Mouse (Mus musculus) CH12.LX (cell line): ENCODE results near the gene Agbl5. TPM values are rescaled to one million over a fixed set of nuclear protein-coding genes. Genes with fewer than 3 reads are reported as not detected.

Experiments
- DNase-seq: peaks from one replicate; pipeline ENCODE4 v3.0.0-alpha.2; 2013; ENCODE audit errors: extremely low read depth
- H3K27ac ChIP-seq: 2 replicates; pipeline ENCODE4 v1.5.1; 2012; ENCODE audit warnings: low read depth, mild to moderate bottlenecking, control low read depth, moderate library complexity; ENCODE audit not compliant: insufficient read depth
- H3K27me3 ChIP-seq: replicated peaks from 2 replicates; pipeline ENCODE3; 2012; ENCODE audit warnings: inconsistent platforms
- H3K36me3 ChIP-seq, 2 experiments: replicated peaks in 1 of 2; 2 replicates each; pipeline versions ENCODE3 to v1.6.1; 2012; ENCODE audit warnings: inconsistent platforms in 1 of 2, low read length in 1 of 2, mild to moderate bottlenecking in 1 of 2, mixed read lengths in 1 of 2, moderate library complexity in 1 of 2; ENCODE audit not compliant: control insufficient read depth in 1 of 2, insufficient read depth in 1 of 2
- H3K4me1 ChIP-seq, 2 experiments: 2 replicates each; pipeline ENCODE4 v1.6.1; 2012; ENCODE audit warnings: inconsistent platforms in 1 of 2, moderate library complexity in 1 of 2; ENCODE audit not compliant: insufficient read depth in 2 of 2, control insufficient read depth in 1 of 2
- H3K4me2 ChIP-seq: 2 replicates; pipeline ENCODE4 v1.6.1; 2012; ENCODE audit warnings: low read depth, mild to moderate bottlenecking, control low read depth; ENCODE audit not compliant: poor library complexity, insufficient read depth, severe bottlenecking
- H3K4me3 ChIP-seq, 3 experiments: fragments of 150-350 bp in 1 of 3; sonication (generic) in 1 of 3; replicated peaks in 1 of 3; 2 replicates each; pipeline versions ENCODE3 to v1.5.1; 2011 to 2012; ENCODE audit warnings: low read depth in 2 of 3, low read length in 2 of 3, mild to moderate bottlenecking in 2 of 3, moderate library complexity in 2 of 3, control low read depth in 1 of 3, improper control_type of control experiment in 1 of 3, inconsistent platforms in 1 of 3, mixed read lengths in 1 of 3; ENCODE audit not compliant: poor library complexity in 1 of 3
- H3K79me2 ChIP-seq: replicated peaks from 2 replicates; pipeline ENCODE4 v1.6.1; 2012; ENCODE audit warnings: mild to moderate bottlenecking, moderate library complexity; ENCODE audit not compliant: control insufficient read depth, poor library complexity, insufficient read depth, severe bottlenecking; ENCODE audit errors: extremely low read depth
- H3K9ac ChIP-seq: 2 replicates; pipeline ENCODE4 v1.6.1; 2012; ENCODE audit warnings: low read depth, mild to moderate bottlenecking, control low read depth, moderate library complexity; ENCODE audit not compliant: insufficient read depth
- H3K9me3 ChIP-seq: replicated peaks from 2 replicates; pipeline ENCODE3; 2012; ENCODE audit warnings: low read length, inconsistent platforms, mixed read lengths
- BHLHE40 ChIP-seq: IDR thresholded peaks from 2 replicates; pipeline ENCODE4 v1.6.1; 2011; ENCODE audit warnings: mild to moderate bottlenecking, low read depth, low read length, improper control_type of control experiment
- CHD1 ChIP-seq: IDR thresholded peaks from 2 replicates; pipeline ENCODE4 v1.6.1; 2012; ENCODE audit warnings: low read depth, low read length, improper control_type of control experiment, inconsistent platforms
- ELF1 ChIP-seq: IDR thresholded peaks from 2 replicates; pipeline ENCODE4 v1.6.1; 2014; ENCODE audit warnings: low read depth, mild to moderate bottlenecking, inconsistent platforms, low read length, improper control_type of control experiment
- EP300 ChIP-seq: IDR thresholded peaks from 2 replicates; pipeline ENCODE4 v1.6.1; 2011; ENCODE audit warnings: low read length, improper control_type of control experiment
- ETS1 ChIP-seq: conservative IDR thresholded peaks from 2 replicates; pipeline ENCODE4 v1.6.1; 2012; ENCODE audit warnings: low read depth, mild to moderate bottlenecking, inconsistent platforms, low read length, improper control_type of control experiment, moderate library complexity
- IRF4 ChIP-seq: IDR thresholded peaks from 2 replicates; pipeline ENCODE4 v1.6.1; 2014; ENCODE audit warnings: low read depth, mild to moderate bottlenecking, inconsistent platforms, low read length, improper control_type of control experiment
- MAFK ChIP-seq: IDR thresholded peaks from 2 replicates; pipeline ENCODE4 v1.6.1; 2011; ENCODE audit warnings: low read length, improper control_type of control experiment; ENCODE audit not compliant: insufficient replicate concordance
- MAX ChIP-seq: IDR thresholded peaks from 2 replicates; pipeline ENCODE4 v1.6.1; 2011; ENCODE audit warnings: low read length, improper control_type of control experiment
- MAZ ChIP-seq: IDR thresholded peaks from 2 replicates; pipeline ENCODE4 v1.6.1; 2012; ENCODE audit warnings: low read depth, mild to moderate bottlenecking, inconsistent platforms, low read length, improper control_type of control experiment, moderate library complexity
- MXI1 ChIP-seq: IDR thresholded peaks from 2 replicates; pipeline ENCODE4 v1.6.1; 2011; ENCODE audit warnings: mild to moderate bottlenecking, low read depth, low read length, improper control_type of control experiment
- NRF1 ChIP-seq: IDR thresholded peaks from 2 replicates; pipeline ENCODE4 v1.6.1; 2014; ENCODE audit warnings: low read depth, mild to moderate bottlenecking, inconsistent platforms, low read length, improper control_type of control experiment, moderate library complexity
- POLR2AphosphoS2 ChIP-seq: IDR thresholded peaks from 2 replicates; pipeline ENCODE4 v1.6.1; 2011; ENCODE audit warnings: low read depth, low read length, improper control_type of control experiment
- SIN3A ChIP-seq: IDR thresholded peaks from 2 replicates; pipeline ENCODE4 v1.6.1; 2012; ENCODE audit warnings: low read length, improper control_type of control experiment, inconsistent platforms
- SMC3 ChIP-seq: IDR thresholded peaks from 2 replicates; pipeline ENCODE4 v1.6.1; 2011; ENCODE audit warnings: low read depth, low read length, improper control_type of control experiment
- TBP ChIP-seq: conservative IDR thresholded peaks from 2 replicates; pipeline ENCODE4 v1.6.1; 2011; ENCODE audit warnings: low read depth, low read length, improper control_type of control experiment
- USF1 ChIP-seq: IDR thresholded peaks from 2 replicates; pipeline ENCODE4 v1.6.1; 2014; ENCODE audit warnings: low read depth, mild to moderate bottlenecking, inconsistent platforms, low read length, improper control_type of control experiment
- USF2 ChIP-seq: conservative IDR thresholded peaks from 2 replicates; pipeline ENCODE4 v1.6.1; 2011; ENCODE audit warnings: low read depth, low read length, improper control_type of control experiment
- ZC3H11A ChIP-seq: IDR thresholded peaks from 2 replicates; pipeline ENCODE4 v1.6.1; 2012; ENCODE audit warnings: low read depth, mild to moderate bottlenecking, inconsistent platforms, low read length, improper control_type of control experiment
- ZKSCAN1 ChIP-seq: IDR thresholded peaks from 2 replicates; pipeline ENCODE4 v1.6.1; 2012; ENCODE audit warnings: low read depth, inconsistent platforms, low read length, improper control_type of control experiment, borderline replicate concordance
- ZNF384 ChIP-seq: IDR thresholded peaks from 2 replicates; pipeline ENCODE4 v1.6.1; 2012; ENCODE audit warnings: low read depth, low read length, improper control_type of control experiment, inconsistent platforms
- dilution Hi-C: fragments of 300-500 bp; cut with MboI; formaldehyde crosslinking; loops from 2 replicates; pipeline ENCODE4 v1.14.3; 2020; ENCODE audit warnings: low sequenced_read_pairs; ENCODE audit not compliant: extremely low pct_unique_long_range_greater_than_20kb, extremely low pct_ligation_motif_present
- in situ Hi-C: fragments of 300-500 bp; cut with MboI; formaldehyde crosslinking; loops from 3 replicates; pipeline ENCODE4 v1.14.3; 2019; ENCODE audit warnings: low sequenced_read_pairs, low pct_ligation_motif_present, low pct_unique_long_range_greater_than_20kb, mixed read lengths
- polyA plus RNA-seq: library from polyadenylated mRNA; unstranded; fragments of >175 nt; gene quantifications from 2 replicates; pipeline ENCODE4 v1.2.1, GENCODE M21; 2012; ENCODE audit warnings: low read depth; ENCODE audit not compliant: insufficient read length
- total RNA-seq, 2 experiments: library from RNA; depleted of rRNA; stranded (reverse); fragments of 300-350 nt in 1 of 2; fragments of >200 nt in 1 of 2; gene quantifications; 2 replicates each; pipeline ENCODE4 v1.2.3; 2012 to 2014

Agbl5 gene
- total and polyA plus RNA-seq, 3 experiments = 4.1 to 11.6 (median 9.3) TPM

DNA sequence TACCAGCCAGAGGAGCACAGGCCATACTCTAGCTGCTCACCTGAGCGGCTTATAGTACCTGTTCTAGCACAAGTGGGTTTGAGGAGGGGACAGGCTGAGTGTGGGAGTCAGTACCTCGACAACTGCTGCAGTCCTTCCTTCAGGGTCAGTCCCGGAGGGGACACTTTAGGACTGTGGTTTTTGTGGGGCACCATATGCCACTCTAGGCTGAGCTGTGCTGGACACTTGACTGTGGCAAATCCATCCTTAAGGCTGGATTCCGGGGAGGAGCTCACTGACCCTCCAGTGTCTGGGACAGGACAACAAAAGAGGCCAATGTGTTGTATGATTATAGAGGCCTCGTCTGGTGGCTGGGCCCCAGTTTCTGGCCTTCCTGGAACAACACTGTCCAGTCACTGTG, 64.1 kb downstream of the Agbl5 start:
- in situ Hi-C loops = no loop called here
- dilution Hi-C loops = no loop called here
- Histone ChIP-seq H3K9me3 (peaks cover under 1% of the 10 kb centered on the region), H3K4me1 (peaks cover 3 to 27% of the 10 kb centered on the region in 2 experiments), H3K36me3 (peaks cover 43 to 50% of the 10 kb centered on the region in 2 experiments), H3K27ac (no peak overlapping the region), H3K4me3 (no peak overlapping the region), H3K79me2 (no peaks in the 10 kb centered on the region), H3K27me3 (peaks cover 10% of the 10 kb centered on the region), H3K9ac (no peak overlapping the region), H3K4me2 (no peak overlapping the region)
- no peak for TF ChIP-seq USF1
- no peak for TF ChIP-seq ZNF384
- TF ChIP-seq TBP = no peak
- TF ChIP-seq MAFK = no peak
- TF ChIP-seq EP300 = no peak
- TF ChIP-seq IRF4 = no peak
- no peak for DNase-seq

DNA sequence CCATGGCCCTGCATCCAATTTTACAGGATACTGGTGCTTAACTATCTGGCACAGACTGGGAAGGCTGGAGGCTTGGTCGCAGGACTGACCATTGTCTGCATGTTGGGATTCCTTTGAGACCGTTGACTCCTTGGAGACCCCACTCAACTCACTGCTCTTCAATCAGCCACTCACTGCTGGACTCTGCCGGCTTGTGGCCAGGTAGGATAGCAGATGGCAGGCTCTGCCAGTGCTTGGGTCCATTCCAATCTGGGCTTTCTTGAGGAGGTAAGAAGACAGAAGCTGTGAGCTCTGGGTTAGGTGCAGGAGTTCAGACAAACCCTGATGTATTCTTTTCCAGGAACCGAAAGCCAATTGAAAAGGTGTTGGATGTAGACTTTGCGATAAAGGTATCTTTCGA, 65.6 kb downstream of the Agbl5 start:
- DNase-seq = no peak
- H3K27me3 ChIP-seq = peaks cover 5% of the 10 kb centered on the region
- in situ Hi-C loops (no loop called here), dilution Hi-C loops (no loop called here)
- peaks cover 11% of the 10 kb centered on the region for H3K79me2 ChIP-seq
- H3K9ac ChIP-seq = no peak overlapping the region
- no peak overlapping the region for H3K4me2 ChIP-seq
- H3K27ac ChIP-seq = no peak overlapping the region
- H3K4me1 ChIP-seq = peaks cover 10 to 37% of the 10 kb centered on the region in 2 experiments
- H3K9me3 ChIP-seq = peaks cover 5% of the 10 kb centered on the region
- TF ChIP-seq POLR2AphosphoS2 (no peak; the same call in 1 of the 2 replicates), ELF1 (no peak), CHD1 (no peak), MAX (no peak), NRF1 (no peak), IRF4 (no peak), USF1 (no peak), MXI1 (no peak), SIN3A (no peak), MAZ (no peak), BHLHE40 (no peak), SMC3 (no peak), USF2 (no peak), ETS1 (no peak), ZC3H11A (no peak), ZKSCAN1 (no peak)
- peaks cover 53 to 65% of the 10 kb centered on the region in 2 experiments for H3K36me3 ChIP-seq
- no peak overlapping the region for H3K4me3 ChIP-seq
